Mouse (Mus musculus) T-cell, adult 2 months (primary cell): ENCODE results near the gene Aunip.

Experiments
- DNase-seq: peaks from one replicate; pipeline ENCODE4 v3.0.0; 2022; ENCODE audit warnings: low spot score

Aunip gene

GRCm38 (mm10) chr4:134515614-134516013 is 4.8 kb downstream of the Aunip start:
- no peak for DNase-seq

GRCm38 (mm10) chr4:134516981-134517380 is 6.2 kb downstream of the Aunip start:
- DNase-seq = no peak

GRCm38 (mm10) chr4:134517719-134518118 is 6.9 kb downstream of the Aunip start:
- DNase-seq = no peak

- no peak for DNase-seq
Observed at GRCm38 (mm10) chr4:134518541-134518940, 7.7 kb downstream of the Aunip start.

- DNase-seq = no peak
Observed at GRCm38 (mm10) chr4:134519281-134519680, 8.5 kb downstream of the Aunip start.

- no peak for DNase-seq
Observed at GRCm38 (mm10) chr4:134523447-134523846, 12.6 kb downstream of the Aunip start.

GRCm38 (mm10) chr4:134525806-134526205 is 15.0 kb downstream of the Aunip start:
- DNase-seq = no peak

GRCm38 (mm10) chr4:134526220-134526619 is 15.4 kb downstream of the Aunip start:
- no peak for DNase-seq

- no peak for DNase-seq
Observed at GRCm38 (mm10) chr4:134532928-134533327, 22.1 kb downstream of the Aunip start.

GRCm38 (mm10) chr4:134533421-134533820 is 22.6 kb downstream of the Aunip start:
- no peak for DNase-seq

GRCm38 (mm10) chr4:134534124-134534886 is 23.5 kb downstream of the Aunip start:
- DNase-seq = peak; percentile 79

- peak; percentile 95 for DNase-seq
Observed at GRCm38 (mm10) chr4:134534932-134535786, 24.4 kb downstream of the Aunip start, which contains the start of gene Mtfr1l. TSS of gene Mtfr1l (minus strand) at chr4:134535387.

GRCm38 (mm10) chr4:134535787-134536151 is 25.0 kb downstream of the Aunip start:
- no peak for DNase-seq

GRCm38 (mm10) chr4:134538997-134539580 is 28.3 kb downstream of the Aunip start:
- DNase-seq = no peak

- DNase-seq = no peak
Observed at GRCm38 (mm10) chr4:134542726-134543125, 31.9 kb downstream of the Aunip start.

GRCm38 (mm10) chr4:134543261-134543660 is 32.5 kb downstream of the Aunip start:
- DNase-seq = peak; percentile 90

GRCm38 (mm10) chr4:134546814-134547705 is 36.3 kb downstream of the Aunip start:
- peak; percentile 28 for DNase-seq

GRCm38 (mm10) chr4:134548169-134548938 is 37.6 kb downstream of the Aunip start:
- DNase-seq = no peak

- no peak for DNase-seq
Observed at GRCm38 (mm10) chr4:134549899-134550298, 39.1 kb downstream of the Aunip start.

GRCm38 (mm10) chr4:134551494-134552316 is 40.9 kb downstream of the Aunip start, which contains the start of gene Selenon:
TSS of gene Selenon (minus strand) at chr4:134552166.
- no peak for DNase-seq
